Mouse (Mus musculus) liver, embryonic 13.5 days (tissue): ENCODE measurements around the gene Clrn1. TPM values are rescaled to one million over a fixed set of nuclear protein-coding genes. Genes with fewer than 3 reads are reported as not detected.

ENCODE experiments used
- ATAC-seq: fragments of 200-750 bp; cut with Nextera tagmentation; 2 replicates; pipeline ENCODE4 v1.8.0; 2017; ENCODE audit warnings: low read depth, mild to moderate bottlenecking, moderate number of reproducible peaks, moderate library complexity
- DNase-seq: peaks from one replicate; pipeline ENCODE4 v3.0.0; 2022
- H3K27ac ChIP-seq: fragments of 300-500 bp; sonication (generic); 2 replicates; pipeline ENCODE4 v1.5.1; 2015; ENCODE audit warnings: moderate library complexity, mild to moderate bottlenecking, inconsistent platforms
- H3K27me3 ChIP-seq: fragments of 300-500 bp; sonication (generic); 2 replicates; pipeline ENCODE4 v1.6.1; 2015; ENCODE audit warnings: mild to moderate bottlenecking, inconsistent platforms
- H3K36me3 ChIP-seq: fragments of 300-500 bp; sonication (generic); 2 replicates; pipeline ENCODE4 v1.6.1; 2015; ENCODE audit warnings: mild to moderate bottlenecking, inconsistent platforms
- H3K4me1 ChIP-seq: fragments of 300-500 bp; sonication (generic); replicated peaks from 2 replicates; pipeline ENCODE4 v1.6.1; 2015; ENCODE audit warnings: inconsistent platforms
- H3K4me2 ChIP-seq: fragments of 300-500 bp; sonication (generic); 2 replicates; pipeline ENCODE4 v1.6.1; 2015; ENCODE audit warnings: inconsistent platforms, mild to moderate bottlenecking, moderate library complexity
- H3K4me3 ChIP-seq: fragments of 300-500 bp; sonication (generic); replicated peaks from 2 replicates; pipeline ENCODE4 v1.5.1; 2015; ENCODE audit warnings: mild to moderate bottlenecking, inconsistent platforms
- H3K9ac ChIP-seq: fragments of 300-500 bp; sonication (generic); 2 replicates; pipeline ENCODE4 v1.6.1; 2015; ENCODE audit warnings: mild to moderate bottlenecking, inconsistent platforms
- H3K9me3 ChIP-seq: fragments of 300-500 bp; sonication (generic); replicated peaks from 2 replicates; pipeline ENCODE4 v1.6.1; 2016; ENCODE audit warnings: inconsistent platforms
- WGBS: fragments of 180-500 bp; shearing (Covaris S2); methylation state at CpG from one replicate; pipeline ENCODE4 v1.1.7; 2015; ENCODE audit not compliant: insufficient replicate concordance; 5-methylcytosine and 5-hydroxymethylcytosine counted together
- polyA plus RNA-seq: library from polyadenylated mRNA; unstranded; fragments of >200 nt; fragmentation: Nextera tagmentation; extraction: Ambion mirVana; gene quantifications from 2 replicates; pipeline ENCODE4 v1.2.1, GENCODE M21; 2015

Clrn1 gene
- polyA plus RNA-seq, 1 experiment from 2014 or later: not detected

GRCm38 (mm10) chr3:58829926-58830325 is 55.2 kb downstream of the Clrn1 start:
- DNase-seq: no peak
- 69% methylated on average over 1 of the region's 1 CpGs for WGBS

GRCm38 (mm10) chr3:58828366-58829153 is 56.6 kb downstream of the Clrn1 start:
- Histone ChIP-seq H3K4me2 (no peak overlapping the region), H3K9ac (no peak overlapping the region), H3K27me3 (no peaks in the 10 kb centered on the region), H3K36me3 (no peaks in the 10 kb centered on the region), H3K4me3 (no peak overlapping the region), H3K9me3 (no peaks in the 10 kb centered on the region), H3K27ac (no peak overlapping the region), H3K4me1 (no peaks in the 10 kb centered on the region)
- ATAC-seq: no peak
- WGBS: 64% methylated on average over 14 of the region's 14 CpGs
- no peak for DNase-seq

More at GRCm38 (mm10) chr3:58829926-58830325, 55.2 kb downstream of the Clrn1 start:
- Histone ChIP-seq H3K36me3 (no peaks in the 10 kb centered on the region), H3K4me3 (no peak overlapping the region), H3K27me3 (no peaks in the 10 kb centered on the region), H3K4me1 (no peaks in the 10 kb centered on the region), H3K4me2 (no peak overlapping the region), H3K9me3 (no peaks in the 10 kb centered on the region), H3K27ac (no peak overlapping the region), H3K9ac (no peak overlapping the region)
- ATAC-seq: no peak

- H3K27me3 ChIP-seq: no peaks in the 10 kb centered on the region
- WGBS: 57% methylated on average over 4 of the region's 4 CpGs
- no peaks in the 10 kb centered on the region for H3K4me1 ChIP-seq
- H3K4me2 ChIP-seq: no peak overlapping the region
- no peak for DNase-seq
- H3K36me3 ChIP-seq: no peaks in the 10 kb centered on the region
- H3K27ac ChIP-seq: no peak overlapping the region
- no peaks in the 10 kb centered on the region for H3K9me3 ChIP-seq
- no peak overlapping the region for H3K4me3 ChIP-seq
- no peak for ATAC-seq
- no peak overlapping the region for H3K9ac ChIP-seq
These were observed 58.9 kb downstream of the Clrn1 start for GRCm38 (mm10) chr3:58826266-58826665.

DNA sequence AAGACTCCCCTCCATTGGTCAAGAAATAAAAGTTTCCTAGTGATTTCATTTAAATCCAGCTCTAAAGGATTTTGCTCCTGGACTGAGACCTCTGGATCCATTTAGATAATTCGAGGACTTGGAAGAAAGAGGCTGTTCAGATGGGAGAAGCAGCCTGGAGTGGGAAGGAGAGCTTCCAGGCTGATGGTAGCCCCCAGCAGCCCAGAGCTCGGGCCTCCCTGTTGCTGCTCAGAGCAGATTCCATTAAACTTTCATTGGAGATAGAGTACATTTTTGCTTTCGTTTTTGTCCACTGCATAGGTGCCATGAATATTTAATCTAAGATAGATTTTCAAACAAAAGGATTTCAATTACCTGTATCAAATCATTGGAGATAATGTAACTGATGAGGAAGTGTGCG is 62.9 kb downstream of the Clrn1 start, which contains the start of gene Mindy4b-ps:
Gene Mindy4b-ps (minus strand): TSS at position 101 of the 400 bp plus-strand sequence.
- no peaks in the 10 kb centered on the region for H3K27me3 ChIP-seq

GRCm38 (mm10) chr3:58817337-58817736 is 67.8 kb downstream of the Clrn1 start:
- Histone ChIP-seq H3K27me3 (no peaks in the 10 kb centered on the region), H3K4me3 (no peak overlapping the region), H3K4me1 (no peaks in the 10 kb centered on the region), H3K27ac (no peak overlapping the region), H3K9me3 (no peaks in the 10 kb centered on the region), H3K36me3 (no peaks in the 10 kb centered on the region), H3K4me2 (no peak overlapping the region), H3K9ac (no peak overlapping the region)
- DNase-seq (no peak), ATAC-seq (no peak)
- WGBS: 52% methylated on average over 6 of the region's 6 CpGs

More for the DNA sequence above, 62.9 kb downstream of the Clrn1 start, which contains the start of gene Mindy4b-ps:
- DNase-seq (no peak), ATAC-seq (no peak)
- Histone ChIP-seq H3K4me1 (no peaks in the 10 kb centered on the region), H3K27ac (no peak within 1 kb of the TSS), H3K36me3 (no peaks in the 10 kb centered on the region), H3K4me3 (no peak within 1 kb of the TSS), H3K4me2 (no peak within 1 kb of the TSS), H3K9ac (no peak within 1 kb of the TSS), H3K9me3 (no peaks in the 10 kb centered on the region)
- WGBS: 56% methylated on average over 4 of the region's 4 CpGs

- DNase-seq (no peak), ATAC-seq (no peak)
- Histone ChIP-seq H3K4me2 (no peak overlapping the region), H3K27me3 (no peaks in the 10 kb centered on the region), H3K9me3 (no peaks in the 10 kb centered on the region), H3K9ac (no peak overlapping the region), H3K4me1 (no peaks in the 10 kb centered on the region), H3K36me3 (no peaks in the 10 kb centered on the region), H3K4me3 (no peak overlapping the region), H3K27ac (no peak overlapping the region)
- WGBS: 67% methylated on average over 3 of the region's 3 CpGs
These were observed 70.9 kb downstream of the Clrn1 start for GRCm38 (mm10) chr3:58814191-58814590.

DNA sequence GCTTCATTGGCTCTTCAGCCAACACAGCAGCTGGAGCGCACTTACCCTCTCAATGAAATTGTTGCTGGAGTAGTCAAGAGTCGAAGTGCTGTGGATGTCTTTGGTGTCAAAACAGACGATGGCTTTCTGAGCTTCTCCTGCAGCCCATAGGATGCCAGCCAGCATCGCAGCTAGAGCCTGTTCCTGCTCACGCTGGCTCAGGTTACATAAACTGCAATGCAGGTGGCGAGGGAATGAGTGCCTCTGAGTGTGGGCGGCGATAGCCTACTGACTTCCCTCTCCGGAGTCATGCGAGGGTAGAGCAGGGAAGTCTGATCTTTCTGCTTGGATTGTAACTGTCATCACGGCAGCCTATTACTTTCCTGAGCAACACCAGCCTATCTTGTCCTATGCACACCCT is 74.8 kb downstream of the Clrn1 start:
- WGBS: 49% methylated on average over 11 of the region's 11 CpGs
- no peaks in the 10 kb centered on the region for H3K4me1 ChIP-seq
- no peak overlapping the region for H3K27ac ChIP-seq
- H3K9me3 ChIP-seq: no peaks in the 10 kb centered on the region
- no peaks in the 10 kb centered on the region for H3K27me3 ChIP-seq
- no peak overlapping the region for H3K4me2 ChIP-seq
- no peak for ATAC-seq
- no peaks in the 10 kb centered on the region for H3K36me3 ChIP-seq
- DNase-seq: no peak
- H3K9ac ChIP-seq: no peak overlapping the region
- H3K4me3 ChIP-seq: no peak overlapping the region

- no peaks in the 10 kb centered on the region for H3K36me3 ChIP-seq
- no peaks in the 10 kb centered on the region for H3K9me3 ChIP-seq
- no peak overlapping the region for H3K4me2 ChIP-seq
- no peak overlapping the region for H3K9ac ChIP-seq
- no peaks in the 10 kb centered on the region for H3K27me3 ChIP-seq
- no peaks in the 10 kb centered on the region for H3K4me1 ChIP-seq
- DNase-seq (no peak), ATAC-seq (no peak)
- 57% methylated on average over 12 of the region's 12 CpGs for WGBS
- H3K27ac ChIP-seq: no peak overlapping the region
- no peak overlapping the region for H3K4me3 ChIP-seq
These were observed 75.8 kb downstream of the Clrn1 start for GRCm38 (mm10) chr3:58809111-58809915.

- Histone ChIP-seq H3K4me3 (no peak overlapping the region), H3K27ac (no peak overlapping the region), H3K4me1 (no peaks in the 10 kb centered on the region), H3K4me2 (no peak overlapping the region), H3K9me3 (no peaks in the 10 kb centered on the region), H3K36me3 (no peaks in the 10 kb centered on the region), H3K9ac (no peak overlapping the region), H3K27me3 (no peaks in the 10 kb centered on the region)
- 74% methylated on average over 5 of the region's 5 CpGs for WGBS
- ATAC-seq: no peak
- DNase-seq: no peak
These were observed 76.5 kb downstream of the Clrn1 start for GRCm38 (mm10) chr3:58808636-58809035.

DNA sequence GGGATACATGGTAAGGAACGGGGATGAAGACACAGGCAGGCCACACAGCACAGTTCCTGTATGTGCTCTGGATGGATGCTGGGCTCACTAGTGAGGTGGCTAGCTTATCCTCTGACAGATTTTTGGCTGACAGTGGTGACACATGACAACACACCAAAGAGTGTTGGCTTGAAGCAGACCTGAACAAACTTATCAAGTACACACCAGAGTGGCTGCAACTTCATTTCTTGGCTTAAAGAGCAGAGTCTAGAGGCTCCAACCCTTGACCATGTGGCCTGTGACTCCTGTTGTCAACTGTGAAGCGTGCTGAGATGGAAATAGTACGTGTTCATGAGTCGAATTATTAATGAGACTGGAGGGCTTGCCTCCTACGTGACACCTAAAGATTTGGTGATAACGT is 80.4 kb downstream of the Clrn1 start:
- Histone ChIP-seq H3K4me1 (no peaks in the 10 kb centered on the region), H3K27ac (no peak overlapping the region), H3K9me3 (no peaks in the 10 kb centered on the region), H3K4me3 (no peak overlapping the region), H3K4me2 (no peak overlapping the region), H3K27me3 (no peaks in the 10 kb centered on the region), H3K36me3 (no peaks in the 10 kb centered on the region), H3K9ac (no peak overlapping the region)
- ATAC-seq (no peak), DNase-seq (no peak)
- 67% methylated on average over 6 of the region's 6 CpGs for WGBS

GRCm38 (mm10) chr3:58798676-58799075 is 86.5 kb downstream of the Clrn1 start:
- no peaks in the 10 kb centered on the region for H3K4me1 ChIP-seq
- 61% methylated on average over 4 of the region's 4 CpGs for WGBS
- ATAC-seq: no peak

More at GRCm38 (mm10) chr3:58798676-58799075, 86.5 kb downstream of the Clrn1 start:
- Histone ChIP-seq H3K27ac (no peak overlapping the region), H3K9ac (no peak overlapping the region), H3K4me3 (no peak overlapping the region), H3K27me3 (no peaks in the 10 kb centered on the region), H3K4me2 (no peak overlapping the region), H3K36me3 (no peaks in the 10 kb centered on the region), H3K9me3 (no peaks in the 10 kb centered on the region)
- no peak for DNase-seq
